9 mouse cellular contexts compared by ENCODE assay signal in genomic region chr11:4216248-4217000, GRCm38 (mm10). TPM values are rescaled to one million over a fixed set of nuclear protein-coding genes. Genes with fewer than 3 reads are reported as not detected.
DNase-seq lines count a peak whose midpoint lies in the region; ATAC-seq and TF ChIP-seq lines count a peak whose summit lies in the region.
"Had no signal": no experiment of that assay in that cellular context is flagged by ENCODE, and none has a peak within 500 bp of the region (broad histone marks: within the 10 kb centered on the region; RNA-seq: fewer than 3 reads in every experiment).

No protein-coding gene starts in this region.

- no peaks in the 10 kb centered on the region for H3K9me3 ChIP-seq in limb, embryonic 15.5 days
- no peaks in the 10 kb centered on the region; the same call in 1 of the 2 replicates for H3K9me3 ChIP-seq in forebrain, embryonic 10.5 days
- 0 out of 2 replicates have a peak, but pooled peaks cover 6% of the 10 kb centered on the region for H3K9me3 ChIP-seq in forebrain, postnatal 0 days (ENCODE audit: low read length)

- H3K4me2 ChIP-seq in limb, embryonic 15.5 days = no peak overlapping the region
- no peak overlapping the region for H3K4me2 ChIP-seq in forebrain, postnatal 0 days (ENCODE audit: low read depth)

- TF ChIP-seq CTCF in forebrain, postnatal 0 days (IDR thresholded peaks at IDR 0.05; ENCODE audit: low read depth) = no peak

- H3K4me3 ChIP-seq in limb, embryonic 15.5 days = no peak overlapping the region
- H3K4me3 ChIP-seq in forebrain, embryonic 10.5 days = no peak overlapping the region
- H3K4me3 ChIP-seq in forebrain, postnatal 0 days (ENCODE audit: low read depth, low read length) = no peak overlapping the region

- peak overlapping the region; percentile 81 for H3K27ac ChIP-seq in limb, embryonic 15.5 days
- no peak overlapping the region for H3K27ac ChIP-seq in forebrain, embryonic 10.5 days
- H3K27ac ChIP-seq in forebrain, postnatal 0 days (ENCODE audit: low read depth, low read length) = no peak overlapping the region

- no peak for ATAC-seq in limb, embryonic 15.5 days (ENCODE audit: insufficient number of reproducible peaks, low FRiP score, low TSS enrichment, low read depth)
- ATAC-seq in forebrain, postnatal 0 days = no peak

- H3K9ac ChIP-seq in limb, embryonic 15.5 days = no peak overlapping the region
- no peak overlapping the region for H3K9ac ChIP-seq in forebrain, postnatal 0 days

- peak; percentile 63 for DNase-seq in adrenal gland, postnatal 14 days
- no peak for DNase-seq in adrenal gland, adult 8-10 months
- DNase-seq in urinary bladder, postnatal 36 days (ENCODE audit: low spot score in 2 of 2) = peak; percentile 54 to 61
- no peak for DNase-seq in urinary bladder, postnatal 10 days (ENCODE audit: low spot score)
- DNase-seq in forebrain, embryonic 10.5 days (ENCODE audit: extremely low spot score, low spot score) = no peak
- DNase-seq in forebrain, postnatal 0 days = no peak
- no peak for DNase-seq in thymus, postnatal 4 days

- WGBS in limb, embryonic 15.5 days = 64% methylated on average over 9 of the region's 9 CpGs
- 85% methylated on average over 9 of the region's 9 CpGs for WGBS in forebrain, embryonic 10.5 days
- WGBS in forebrain, postnatal 0 days = 80% methylated on average over 9 of the region's 9 CpGs

- peaks cover 30% of the 10 kb centered on the region for H3K4me1 ChIP-seq in limb, embryonic 15.5 days
- H3K4me1 ChIP-seq in forebrain, embryonic 10.5 days = peaks cover 29% of the 10 kb centered on the region
- no peaks in the 10 kb centered on the region; the same call in 1 of the 2 replicates for H3K4me1 ChIP-seq in forebrain, postnatal 0 days (ENCODE audit: insufficient read depth)

- H3K36me3 ChIP-seq in limb, embryonic 15.5 days = peaks cover 48% of the 10 kb centered on the region
- peaks cover 47% of the 10 kb centered on the region for H3K36me3 ChIP-seq in forebrain, embryonic 10.5 days (replicated peaks)
- peaks cover 37% of the 10 kb centered on the region for H3K36me3 ChIP-seq in forebrain, postnatal 0 days (ENCODE audit: insufficient read depth)

- H3K27me3 ChIP-seq in limb, embryonic 15.5 days = no peaks in the 10 kb centered on the region
- peaks cover 36% of the 10 kb centered on the region for H3K27me3 ChIP-seq in forebrain, embryonic 10.5 days (ENCODE audit: poor library complexity, severe bottlenecking)
- H3K27me3 ChIP-seq in forebrain, postnatal 0 days (ENCODE audit: insufficient read depth, low read length) = no peaks in the 10 kb centered on the region; the same call in 1 of the 2 replicates

RNA-seq across cellular contexts. Expression of gene Castor1, which starts 1.6 kb away (rescaled TPM):
- total RNA-seq in adrenal gland, postnatal 14 days (2021) = 6.1 and 8.5 TPM in 2 replicates
- 1 to 10 TPM; 3.1 to 6.1 (median 4.2) TPM for total RNA-seq in adrenal gland, adult 8-10 months (2022)
- polyA plus RNA-seq in limb, embryonic 15.5 days (2015; fragmentation: Nextera tagmentation; extraction: Ambion mirVana) = 15.2 and 20.6 TPM in 2 replicates
- 1.9 and 2.6 TPM in 2 replicates for polyA plus RNA-seq in forebrain, embryonic 10.5 days (2016; fragmentation: Nextera tagmentation; extraction: Ambion mirVana)
- total RNA-seq in forebrain, postnatal 0 days (2014; rRNA removed) = 5.0 and 6.9 TPM in 2 replicates
- polyA plus RNA-seq in forebrain, postnatal 0 days (2015; fragmentation: Nextera tagmentation; extraction: Ambion mirVana) = 4.2 and 4.9 TPM in 2 replicates

RNA-seq across cellular contexts. Expression of gene Osm, which starts 19.8 kb away (rescaled TPM):
- total RNA-seq in adrenal gland, postnatal 14 days (2021) = 0.41 TPM in 1 of 2 replicates, not detected in the other
- under 1 TPM in 2 of 4 experiments, not detected in 2; 0.24 to 0.25 TPM for total RNA-seq in adrenal gland, adult 8-10 months (2022)
- 0.12 and 0.23 TPM in 2 replicates for polyA plus RNA-seq in limb, embryonic 15.5 days (2015; fragmentation: Nextera tagmentation; extraction: Ambion mirVana)
- 0.06 TPM in 1 of 2 replicates, not detected in the other for polyA plus RNA-seq in forebrain, embryonic 10.5 days (2016; fragmentation: Nextera tagmentation; extraction: Ambion mirVana)
- total RNA-seq in forebrain, postnatal 0 days (2014; rRNA removed) = 0.05 TPM in 1 of 2 replicates, not detected in the other
- polyA plus RNA-seq in forebrain, postnatal 0 days (2015; fragmentation: Nextera tagmentation; extraction: Ambion mirVana) = 0.13 and 0.14 TPM in 2 replicates
- polyA plus RNA-seq: intestine, embryonic 14.5 days had no signal

RNA-seq across cellular contexts. Expression of gene Tbc1d10a, which starts 29.8 kb away (rescaled TPM):
- total RNA-seq in adrenal gland, postnatal 14 days (2021) = 15.6 and 18.2 TPM in 2 replicates
- 10 to 100 TPM; 18.6 to 24.7 (median 21.9) TPM for total RNA-seq in adrenal gland, adult 8-10 months (2022)
- 58.7 and 61.9 TPM in 2 replicates for polyA plus RNA-seq in limb, embryonic 15.5 days (2015; fragmentation: Nextera tagmentation; extraction: Ambion mirVana)
- 24.4 and 25.4 TPM in 2 replicates for polyA plus RNA-seq in forebrain, embryonic 10.5 days (2016; fragmentation: Nextera tagmentation; extraction: Ambion mirVana)
- 41.9 and 42.0 TPM in 2 replicates for total RNA-seq in forebrain, postnatal 0 days (2014; rRNA removed)
- polyA plus RNA-seq in forebrain, postnatal 0 days (2015; fragmentation: Nextera tagmentation; extraction: Ambion mirVana) = 33.1 and 37.6 TPM in 2 replicates

RNA-seq across cellular contexts. Expression of gene Lif, which starts 40.9 kb away (rescaled TPM):
- total RNA-seq in adrenal gland, postnatal 14 days (2021) = 0.44 and 0.90 TPM in 2 replicates
- total RNA-seq in adrenal gland, adult 8-10 months (2022) = 1 to 10 TPM in 1 of 4 experiments, under 1 TPM in 2, not detected in 1; 0.15 to 1.0 (median 0.34) TPM
- polyA plus RNA-seq in limb, embryonic 15.5 days (2015; fragmentation: Nextera tagmentation; extraction: Ambion mirVana) = 0.49 and 0.53 TPM in 2 replicates
- polyA plus RNA-seq in forebrain, embryonic 10.5 days (2016; fragmentation: Nextera tagmentation; extraction: Ambion mirVana) = 0.11 TPM in 1 of 2 replicates, not detected in the other
- 0.08 and 0.43 TPM in 2 replicates for total RNA-seq in forebrain, postnatal 0 days (2014; rRNA removed)
- 0.05 and 0.22 TPM in 2 replicates for polyA plus RNA-seq in forebrain, postnatal 0 days (2015; fragmentation: Nextera tagmentation; extraction: Ambion mirVana)

RNA-seq across cellular contexts. Expression of gene Sf3a1, which starts 56.3 kb away (rescaled TPM):
- 43.7 and 49.8 TPM in 2 replicates for total RNA-seq in adrenal gland, postnatal 14 days (2021)
- total RNA-seq in adrenal gland, adult 8-10 months (2022) = 10 to 100 TPM; 40.4 to 61.5 (median 48.4) TPM
- 44.9 and 45.2 TPM in 2 replicates for polyA plus RNA-seq in limb, embryonic 15.5 days (2015; fragmentation: Nextera tagmentation; extraction: Ambion mirVana)
- 103 and 104 TPM in 2 replicates for polyA plus RNA-seq in forebrain, embryonic 10.5 days (2016; fragmentation: Nextera tagmentation; extraction: Ambion mirVana)
- total RNA-seq in forebrain, postnatal 0 days (2014; rRNA removed) = 46.7 and 54.4 TPM in 2 replicates
- 30.6 and 34.6 TPM in 2 replicates for polyA plus RNA-seq in forebrain, postnatal 0 days (2015; fragmentation: Nextera tagmentation; extraction: Ambion mirVana)

Comparison
In these comparisons a context has a peak if more than half of its experiments do, and no peak if none do; other contexts are left out.
1. DNase-seq: peak in adrenal gland, postnatal 14 days (single experiment) and urinary bladder, postnatal 36 days (2 of 2); none in adrenal gland, adult 8-10 months (single experiment), urinary bladder, postnatal 10 days (single experiment), forebrain, embryonic 10.5 days (single experiment), forebrain, postnatal 0 days (single experiment) and thymus, postnatal 4 days (single experiment).